Mouse (Mus musculus): ENCODE measurements around the gene Celsr1. TPM values are rescaled to one million over a fixed set of nuclear protein-coding genes. Genes with fewer than 3 reads are reported as not detected.

Gene Celsr1
- total and polyA plus RNA-seq, 3 experiments: not detected

DNA sequence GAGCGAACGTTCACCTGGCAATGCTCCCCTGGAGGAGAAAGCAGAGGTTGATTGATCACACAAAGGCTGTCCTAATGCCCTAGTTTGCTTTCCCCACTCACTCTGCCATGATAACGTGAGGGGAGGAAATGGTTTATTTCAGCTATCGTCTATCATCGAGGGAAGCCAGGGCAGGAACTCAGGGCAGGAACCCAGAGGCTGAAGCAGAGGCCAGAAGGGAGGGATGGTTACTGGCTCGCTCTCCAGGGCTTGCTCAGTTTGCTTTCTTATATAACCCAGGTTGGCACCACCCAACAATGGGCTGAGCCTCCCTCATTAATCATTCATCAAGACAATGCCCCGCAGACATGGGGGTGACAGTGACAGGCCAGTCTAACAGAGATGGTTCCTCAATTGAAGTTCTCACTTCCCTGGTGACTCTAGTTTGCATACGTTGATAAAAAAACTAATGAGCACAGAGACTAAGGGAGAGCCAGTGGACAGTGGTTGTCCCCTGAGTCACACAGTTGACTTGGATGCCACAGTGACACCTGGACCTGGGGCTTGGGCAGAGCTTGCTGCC is 70.2 kb downstream of the Celsr1 start:
- Histone ChIP-seq H3K4me2 (ENCODE audit: insufficient read depth, low read depth, poor library complexity, severe bottlenecking) (no peak overlapping the region), H3K4me3 (replicated peaks in 1 of 3; ENCODE audit: low read depth in 2 of 3, low read length in 2 of 3, poor library complexity in 1 of 3) (no peak overlapping the region), H3K36me3 (replicated peaks in 1 of 2; ENCODE audit: control insufficient read depth in 1 of 2, insufficient read depth in 1 of 2, low read length in 1 of 2) (no peaks in the 10 kb centered on the region), H3K9ac (ENCODE audit: insufficient read depth, low read depth) (no peak overlapping the region), H3K79me2 (replicated peaks; ENCODE audit: control insufficient read depth, extremely low read depth, insufficient read depth, poor library complexity, severe bottlenecking) (no peaks in the 10 kb centered on the region), H3K4me1 (ENCODE audit: control insufficient read depth in 1 of 2, insufficient read depth in 2 of 2) (peaks cover 3 to 16% of the 10 kb centered on the region in 2 experiments; a peak in 3 of 4 replicates), H3K9me3 (replicated peaks; ENCODE audit: low read length) (no peaks in the 10 kb centered on the region), H3K27ac (ENCODE audit: insufficient read depth, low read depth) (no peak overlapping the region), H3K27me3 (replicated peaks) (peaks cover 24% of the 10 kb centered on the region)
- in situ Hi-C loops (cut with MboI; ENCODE audit: low pct_ligation_motif_present, low pct_unique_long_range_greater_than_20kb, low sequenced_read_pairs): no loop called here
- TF ChIP-seq MYC (IDR thresholded peaks at IDR 0.05; ENCODE audit: low read depth, low read length) (no peak), GABPA (IDR thresholded peaks at IDR 0.05; ENCODE audit: insufficient replicate concordance, low read depth, low read length) (no peak), SMC3 (IDR thresholded peaks at IDR 0.05; ENCODE audit: low read depth, low read length) (no peak), NELFE (IDR thresholded peaks at IDR 0.05; ENCODE audit: low read depth, low read length) (no peak), MAFK (IDR thresholded peaks at IDR 0.05; ENCODE audit: insufficient replicate concordance, low read length) (no peak), CTCF (conservative IDR thresholded peaks at IDR 0.05 in 1 of 2, IDR thresholded peaks at IDR 0.05 in 1 of 2; ENCODE audit: low read depth in 2 of 2, low read length in 2 of 2) (no peak), PAX5 (IDR thresholded peaks at IDR 0.05; ENCODE audit: low read length) (no peak)
- peak; percentile 39 for DNase-seq (ENCODE audit: extremely low read depth)
- dilution Hi-C loops (cut with MboI; ENCODE audit: extremely low pct_ligation_motif_present, extremely low pct_unique_long_range_greater_than_20kb, low sequenced_read_pairs): no loop called here

DNA sequence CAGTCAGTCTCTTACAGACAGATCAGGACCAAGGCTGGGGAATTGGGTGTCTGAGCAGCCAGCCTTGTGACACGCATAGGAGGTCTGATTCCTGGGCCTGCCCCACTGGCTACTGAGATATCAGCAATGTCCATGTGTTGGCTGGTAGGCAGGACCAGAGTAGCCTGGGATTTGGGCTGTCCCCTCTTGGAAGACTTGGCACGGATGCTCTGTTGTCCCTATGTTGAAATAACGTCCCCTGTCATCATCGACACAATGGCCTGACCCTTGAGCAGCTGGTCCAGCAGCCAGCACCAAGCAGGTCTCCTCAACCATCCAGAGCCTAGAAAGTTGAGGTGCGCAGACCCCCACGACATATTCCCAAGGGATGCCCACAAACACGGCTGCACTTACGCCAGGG is 70.9 kb downstream of the Celsr1 start:
- Histone ChIP-seq H3K9me3 (replicated peaks; ENCODE audit: low read length) (no peaks in the 10 kb centered on the region), H3K79me2 (replicated peaks; ENCODE audit: control insufficient read depth, extremely low read depth, insufficient read depth, poor library complexity, severe bottlenecking) (no peaks in the 10 kb centered on the region), H3K4me3 (replicated peaks in 1 of 3; ENCODE audit: low read depth in 2 of 3, low read length in 2 of 3, poor library complexity in 1 of 3) (no peak overlapping the region), H3K27ac (ENCODE audit: insufficient read depth, low read depth) (no peak overlapping the region), H3K4me2 (ENCODE audit: insufficient read depth, low read depth, poor library complexity, severe bottlenecking) (no peak overlapping the region), H3K4me1 (ENCODE audit: control insufficient read depth in 1 of 2, insufficient read depth in 2 of 2) (peaks cover 3 to 16% of the 10 kb centered on the region in 2 experiments; a peak in 3 of 4 replicates), H3K36me3 (replicated peaks in 1 of 2; ENCODE audit: control insufficient read depth in 1 of 2, insufficient read depth in 1 of 2, low read length in 1 of 2) (no peaks in the 10 kb centered on the region), H3K9ac (ENCODE audit: insufficient read depth, low read depth) (no peak overlapping the region), H3K27me3 (replicated peaks) (peaks cover 22% of the 10 kb centered on the region)
- in situ Hi-C loops (cut with MboI; ENCODE audit: low pct_ligation_motif_present, low pct_unique_long_range_greater_than_20kb, low sequenced_read_pairs): no loop called here
- no peak for TF ChIP-seq TCF12 (IDR thresholded peaks at IDR 0.05; ENCODE audit: low read depth, low read length)
- TF ChIP-seq CHD2 (IDR thresholded peaks at IDR 0.05; ENCODE audit: low read length): no peak
- no peak for TF ChIP-seq MXI1 (IDR thresholded peaks at IDR 0.05; ENCODE audit: low read depth, low read length)
- DNase-seq (ENCODE audit: extremely low read depth): no peak
- dilution Hi-C loops (cut with MboI; ENCODE audit: extremely low pct_ligation_motif_present, extremely low pct_unique_long_range_greater_than_20kb, low sequenced_read_pairs): no loop called here

DNA sequence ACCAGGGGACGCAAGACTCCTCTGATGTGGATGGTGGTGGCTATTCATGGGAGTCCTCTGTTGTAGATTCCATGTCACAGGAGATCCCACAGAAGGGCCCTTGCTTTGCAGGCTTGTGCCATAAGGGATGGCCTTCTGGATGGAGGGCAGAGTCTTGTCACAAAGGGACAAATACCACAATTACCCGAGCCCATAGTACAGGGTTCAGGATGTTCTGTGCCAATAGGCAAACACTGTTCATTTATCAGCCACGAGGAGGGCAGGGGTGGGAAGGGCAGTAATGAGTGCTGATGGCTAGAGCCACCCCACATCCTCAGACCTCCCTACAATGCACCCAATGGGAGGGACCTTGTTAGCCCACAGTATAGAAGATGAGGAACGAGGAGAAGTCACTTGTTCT is 71.9 kb downstream of the Celsr1 start:
- Histone ChIP-seq H3K4me1 (ENCODE audit: control insufficient read depth in 1 of 2, insufficient read depth in 2 of 2) (peaks cover 3 to 16% of the 10 kb centered on the region in 2 experiments; a peak in 3 of 4 replicates), H3K27ac (ENCODE audit: insufficient read depth, low read depth) (no peak overlapping the region), H3K9ac (ENCODE audit: insufficient read depth, low read depth) (no peak overlapping the region), H3K4me2 (ENCODE audit: insufficient read depth, low read depth, poor library complexity, severe bottlenecking) (no peak overlapping the region), H3K4me3 (replicated peaks in 1 of 3; ENCODE audit: low read depth in 2 of 3, low read length in 2 of 3, poor library complexity in 1 of 3) (no peak overlapping the region), H3K36me3 (replicated peaks in 1 of 2; ENCODE audit: control insufficient read depth in 1 of 2, insufficient read depth in 1 of 2, low read length in 1 of 2) (no peaks in the 10 kb centered on the region), H3K79me2 (replicated peaks; ENCODE audit: control insufficient read depth, extremely low read depth, insufficient read depth, poor library complexity, severe bottlenecking) (no peaks in the 10 kb centered on the region), H3K27me3 (replicated peaks) (peaks cover 18% of the 10 kb centered on the region), H3K9me3 (replicated peaks; ENCODE audit: low read length) (peaks cover 3% of the 10 kb centered on the region)
- no peak for DNase-seq (ENCODE audit: extremely low read depth)
- dilution Hi-C loops (cut with MboI; ENCODE audit: extremely low pct_ligation_motif_present, extremely low pct_unique_long_range_greater_than_20kb, low sequenced_read_pairs) (no loop called here), in situ Hi-C loops (cut with MboI; ENCODE audit: low pct_ligation_motif_present, low pct_unique_long_range_greater_than_20kb, low sequenced_read_pairs) (no loop called here)
- TF ChIP-seq EP300 (IDR thresholded peaks at IDR 0.05; ENCODE audit: low read length): no peak
- no peak for TF ChIP-seq USF1 (IDR thresholded peaks at IDR 0.05; ENCODE audit: low read depth, low read length)
- no peak for TF ChIP-seq ETS1 (conservative IDR thresholded peaks at IDR 0.05; ENCODE audit: low read depth, low read length)
- TF ChIP-seq E2F4 (IDR thresholded peaks at IDR 0.05; ENCODE audit: insufficient replicate concordance, low read depth, low read length): no peak
- no peak for TF ChIP-seq RCOR1 (conservative IDR thresholded peaks at IDR 0.05; ENCODE audit: low read depth, low read length)
- no peak for TF ChIP-seq ZNF384 (IDR thresholded peaks at IDR 0.05; ENCODE audit: low read depth, low read length)
- TF ChIP-seq NRF1 (IDR thresholded peaks at IDR 0.05; ENCODE audit: low read depth, low read length): no peak
- TF ChIP-seq CHD1 (IDR thresholded peaks at IDR 0.05; ENCODE audit: low read depth, low read length): no peak
- TF ChIP-seq ZC3H11A (IDR thresholded peaks at IDR 0.05; ENCODE audit: low read depth, low read length): no peak
- no peak for TF ChIP-seq ZKSCAN1 (IDR thresholded peaks at IDR 0.05; ENCODE audit: borderline replicate concordance, low read depth, low read length)
- no peak for TF ChIP-seq KAT2A (IDR thresholded peaks at IDR 0.05; ENCODE audit: insufficient replicate concordance, low read length)
- TF ChIP-seq CHD2 (IDR thresholded peaks at IDR 0.05; ENCODE audit: low read length): no peak
- TF ChIP-seq SIN3A (IDR thresholded peaks at IDR 0.05; ENCODE audit: low read length): no peak
- no peak for TF ChIP-seq MAFK (IDR thresholded peaks at IDR 0.05; ENCODE audit: insufficient replicate concordance, low read length)
- no peak for TF ChIP-seq SMC3 (IDR thresholded peaks at IDR 0.05; ENCODE audit: low read depth, low read length)
- TF ChIP-seq NELFE (IDR thresholded peaks at IDR 0.05; ENCODE audit: low read depth, low read length): no peak
